Mouse (Mus musculus) left cerebral cortex, postnatal 10 days (tissue): ENCODE results near the gene Tcirg1. TPM values are rescaled to one million over a fixed set of nuclear protein-coding genes. Genes with fewer than 3 reads are reported as not detected.

Source experiments
- DNase-seq, 2 experiments: peaks; one replicate each; pipeline ENCODE4 v3.0.0; 2021 to 2022; ENCODE audit warnings: low spot score in 2 of 2, mixed read lengths in 1 of 2; ENCODE audit errors: extremely low spot score in 1 of 2
- intact Hi-C: fragments of 180-260 bp; cut with DNase I; formaldehyde crosslinking; loops from one replicate; pipeline ENCODE4 v1.15.1; 2025
- total RNA-seq, 2 experiments: library from RNA; stranded (reverse); gene quantifications; 2 replicates each; pipeline ENCODE4 v1.2.3; 2021

The Tcirg1 gene
- total RNA-seq = 10 to 100 TPM; 14.2 to 22.4 TPM

- peak in 1 of 2 experiments; percentile 85 for DNase-seq
- intact Hi-C loops = no loop called here
Observed at GRCm38 (mm10) chr19:3906795-3907786, at the start of gene Tcirg1. Gene Tcirg1, minus strand, starts transcription at chr19:3907133.

GRCm38 (mm10) chr19:3955804-3956203, 48.9 kb upstream of the Tcirg1 start:
- DNase-seq = no peak
- intact Hi-C loops = no loop called here

- intact Hi-C loops = no loop called here
- no peak for DNase-seq
Observed at GRCm38 (mm10) chr19:3955033-3955432, 48.1 kb upstream of the Tcirg1 start.

GRCm38 (mm10) chr19:3952099-3952498, 45.2 kb upstream of the Tcirg1 start:
- intact Hi-C loops = no loop called here
- no peak for DNase-seq

GRCm38 (mm10) chr19:3951461-3951860, 44.5 kb upstream of the Tcirg1 start:
- no peak for DNase-seq
- intact Hi-C loops = no loop called here

- intact Hi-C loops = no loop called here
- DNase-seq = no peak
Observed at GRCm38 (mm10) chr19:3950331-3950730, 43.4 kb upstream of the Tcirg1 start.

- DNase-seq = no peak
- intact Hi-C loops = loop anchor here (5.0 to 10.0 kb wide), 2 partner anchors 34 to 276 kb away; no protein-coding TSS in a partner anchor
Observed at GRCm38 (mm10) chr19:3948546-3948945, 41.6 kb upstream of the Tcirg1 start.

GRCm38 (mm10) chr19:3947813-3948212, 40.9 kb upstream of the Tcirg1 start:
- no peak for DNase-seq
- intact Hi-C loops = loop anchor here (2.0 to 10.0 kb wide), 3 partner anchors 34 to 277 kb away; partner anchors contain the start of gene Ndufv1

- intact Hi-C loops = loop anchor here (2.0 to 10.0 kb wide), 3 partner anchors 36 to 278 kb away; partner anchors contain the start of gene Ndufv1
- DNase-seq = peak; percentile 56 to 67
Observed at GRCm38 (mm10) chr19:3946715-3947114, 39.8 kb upstream of the Tcirg1 start.

- no peak for DNase-seq
- intact Hi-C loops = loop anchor here (2.0 to 10.0 kb wide), 3 partner anchors 36 to 279 kb away; partner anchors contain the start of gene Ndufv1
Observed at GRCm38 (mm10) chr19:3945872-3946564, 39.1 kb upstream of the Tcirg1 start.

- DNase-seq = no peak
- intact Hi-C loops = loop anchor here (10.0 kb wide), 1 partner anchor 282 kb away; no protein-coding TSS in a partner anchor
Observed at GRCm38 (mm10) chr19:3942986-3943735, 36.2 kb upstream of the Tcirg1 start.

GRCm38 (mm10) chr19:3942315-3942714, 35.4 kb upstream of the Tcirg1 start:
- intact Hi-C loops = loop anchor here (10.0 kb wide), 1 partner anchor 282 kb away; no protein-coding TSS in a partner anchor

GRCm38 (mm10) chr19:3935896-3936850, 29.2 kb upstream of the Tcirg1 start:
- DNase-seq = peak in 1 of 2 experiments; percentile 80
- intact Hi-C loops = no loop called here

More at GRCm38 (mm10) chr19:3942315-3942714, 35.4 kb upstream of the Tcirg1 start:
- DNase-seq = no peak

GRCm38 (mm10) chr19:3935032-3935895, 28.3 kb upstream of the Tcirg1 start, which contains the start of gene Unc93b1:
Gene Unc93b1, plus strand, starts transcription at chr19:3935186.
- peak in 1 of 2 experiments; percentile 86 for DNase-seq
- intact Hi-C loops = no loop called here

GRCm38 (mm10) chr19:3931716-3932115, 24.8 kb upstream of the Tcirg1 start:
- intact Hi-C loops = no loop called here
- DNase-seq = no peak

- intact Hi-C loops = no loop called here
- no peak for DNase-seq
Observed at GRCm38 (mm10) chr19:3930262-3931057, 23.5 kb upstream of the Tcirg1 start.
